Mouse (Mus musculus) liver, embryonic 14.5 days (tissue): Measurements from ENCODE around the gene Khsrp. TPM values are rescaled to one million over a fixed set of nuclear protein-coding genes. Genes with fewer than 3 reads are reported as not detected.

Experiments
- ATAC-seq: fragments of 200-750 bp; cut with Nextera tagmentation; 2 replicates; pipeline ENCODE4 v1.8.0; 2017; ENCODE audit warnings: moderate number of reproducible peaks, mild to moderate bottlenecking, moderate library complexity; ENCODE audit not compliant: insufficient read depth
- DNase-seq, 3 experiments: peaks; one replicate each; pipeline ENCODE4 v3.0.0-alpha.2; 2012 to 2013; ENCODE audit warnings: low read depth in 3 of 3, low spot score in 3 of 3
- H3K27ac ChIP-seq: fragments of 300-500 bp; sonication (generic); 2 replicates; pipeline ENCODE4 v1.5.1; 2014; ENCODE audit warnings: moderate library complexity, mild to moderate bottlenecking, control low read depth, inconsistent platforms
- H3K27me3 ChIP-seq: fragments of 300-500 bp; sonication (generic); 2 replicates; pipeline ENCODE4 v1.6.1; 2014; ENCODE audit warnings: mild to moderate bottlenecking, low read length, moderate library complexity; ENCODE audit not compliant: control insufficient read depth, insufficient read depth
- H3K36me3 ChIP-seq: fragments of 300-500 bp; sonication (generic); replicated peaks from 2 replicates; pipeline ENCODE4 v1.6.1; 2014; ENCODE audit warnings: low read depth; ENCODE audit not compliant: control insufficient read depth, insufficient read depth
- H3K4me1 ChIP-seq, 2 experiments: fragments of 200-500 bp in 1 of 2; fragments of 300-500 bp in 1 of 2; sonication (generic) in 1 of 2; replicated peaks; 2 replicates each; pipeline ENCODE4 v1.6.1; 2012 to 2014; ENCODE audit warnings: antibody characterized with exemption in 1 of 2, inconsistent platforms in 1 of 2, low read length in 1 of 2; ENCODE audit not compliant: control insufficient read depth in 2 of 2, insufficient read depth in 2 of 2
- H3K4me2 ChIP-seq: fragments of 300-500 bp; sonication (generic); 2 replicates; pipeline ENCODE4 v1.6.1; 2014; ENCODE audit warnings: low read depth, mild to moderate bottlenecking, control low read depth, moderate library complexity
- H3K4me3 ChIP-seq, 2 experiments: fragments of 200-500 bp in 1 of 2; fragments of 300-500 bp in 1 of 2; sonication (generic) in 1 of 2; 2 replicates each; pipeline ENCODE4 v1.5.1; 2012 to 2014; ENCODE audit warnings: low read depth in 2 of 2, low read length in 2 of 2, mild to moderate bottlenecking in 2 of 2, control low read depth in 1 of 2, inconsistent platforms in 1 of 2, moderate library complexity in 1 of 2; ENCODE audit not compliant: insufficient read depth in 1 of 2
- H3K9ac ChIP-seq: fragments of 300-500 bp; sonication (generic); replicated peaks from 2 replicates; pipeline ENCODE4 v1.6.1; 2014; ENCODE audit warnings: mild to moderate bottlenecking, control low read depth, moderate library complexity
- H3K9me3 ChIP-seq: fragments of 300-500 bp; sonication (generic); 2 replicates; pipeline ENCODE4 v1.6.1; 2016; ENCODE audit warnings: low read length, mixed read lengths; ENCODE audit not compliant: control insufficient read depth
- CTCF ChIP-seq: IDR thresholded peaks from 2 replicates; pipeline ENCODE4 v1.5.1; 2016; ENCODE audit warnings: antibody characterized with exemption, low read depth, control low read depth
- EP300 ChIP-seq: IDR thresholded peaks from 2 replicates; pipeline ENCODE4 v1.6.1; 2016; ENCODE audit warnings: antibody characterized with exemption, low read depth
- WGBS: fragments of 180-500 bp; shearing (Covaris S2); extraction: QIAGEN DNeasy Blood & Tissue Kit; methylation state at CpG from one replicate; pipeline ENCODE4 v1.1.7; 2014; ENCODE audit not compliant: insufficient replicate concordance; 5-methylcytosine and 5-hydroxymethylcytosine counted together
- polyA plus RNA-seq, 2 experiments: library from polyadenylated mRNA; depleted of rRNA in 1 of 2; stranded (reverse) in 1 of 2; unstranded in 1 of 2; fragments of >200 nt; fragmentation: Nextera tagmentation in 1 of 2; extraction: Ambion mirVana in 1 of 2; gene quantifications; 2 replicates each; pipeline versions ENCODE4 v1.2.1 to v1.2.3; 2012 to 2014

The Khsrp gene
- polyA plus RNA-seq, 2 experiments: 24.1 to 33.6 TPM

DNA sequence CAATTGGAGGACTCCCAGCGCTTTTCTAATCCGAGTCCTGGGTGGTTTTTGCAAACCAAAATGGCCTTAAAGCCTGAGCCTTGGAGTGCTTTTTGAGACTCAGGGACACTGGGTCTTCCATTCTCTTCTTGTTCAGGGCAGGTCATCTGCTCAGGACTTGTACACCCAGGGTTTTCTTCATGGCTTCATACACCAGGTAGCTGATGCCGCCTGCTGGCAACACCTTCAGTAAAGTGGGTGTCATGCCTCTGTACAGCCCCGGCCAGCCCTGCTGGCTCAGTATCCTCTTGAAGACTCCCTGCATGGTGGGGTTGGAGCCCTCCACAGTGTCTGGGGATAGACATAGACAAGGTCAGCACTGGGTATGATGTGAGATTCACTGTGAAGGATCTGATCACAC is 1.5 kb upstream of the Khsrp start:
- 74% methylated on average over 4 of the region's 4 CpGs for WGBS
- Histone ChIP-seq H3K27me3 (no peaks in the 10 kb centered on the region), H3K36me3 (peaks cover 12% of the 10 kb centered on the region), H3K9ac (peak overlapping the region; percentile 84; the same call in 1 of the 2 replicates), H3K27ac (peak overlapping the region; percentile 88), H3K9me3 (no peaks in the 10 kb centered on the region), H3K4me3 (peak overlapping the region in 1 of 2 experiments; percentile 61; a peak in 2 of 4 replicates), H3K4me2 (peak overlapping the region; percentile 94), H3K4me1 (peaks cover 20 to 21% of the 10 kb centered on the region in 2 experiments)
- TF ChIP-seq CTCF (0 out of 2 replicates have a peak, but pooled peaks have one; percentile 31), EP300 (no peak)
- ATAC-seq (no peak), DNase-seq (no peak)

DNA sequence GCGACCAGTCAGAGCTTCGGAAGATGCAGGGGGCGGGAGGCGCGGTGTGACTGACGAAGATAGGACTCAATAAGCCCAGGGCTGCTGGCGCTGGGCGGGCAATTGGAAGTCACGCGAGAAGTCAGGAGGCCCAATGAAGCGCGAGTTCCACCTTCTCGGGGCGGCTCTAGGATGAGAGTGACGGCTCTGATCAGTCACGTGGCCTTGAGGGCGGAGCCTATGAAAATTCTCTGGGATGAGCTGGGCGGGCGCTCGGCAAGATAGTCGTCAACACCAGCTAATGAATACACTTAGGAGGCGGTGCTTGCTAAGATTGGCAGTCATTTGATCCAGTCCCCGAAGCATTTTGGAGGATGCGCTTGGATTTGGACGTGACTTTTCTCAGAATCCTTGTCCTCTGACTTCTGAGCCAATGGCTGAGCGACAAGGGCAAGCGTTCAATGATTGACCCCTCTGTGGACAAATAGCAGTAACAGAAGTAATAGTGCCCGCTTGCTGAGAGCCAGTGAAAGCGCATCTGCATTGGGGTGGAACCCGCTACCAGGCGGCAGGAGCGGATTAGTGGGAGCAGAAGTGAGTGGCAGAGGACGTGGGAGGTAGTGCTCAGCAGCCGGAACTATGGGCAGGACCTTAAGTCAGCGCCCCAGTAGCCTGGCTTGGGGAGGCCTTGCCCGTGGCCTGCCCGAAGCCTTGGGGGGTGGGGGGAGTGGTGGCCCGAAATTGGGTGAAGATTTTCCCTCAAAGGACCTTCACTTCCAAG is 519 bp upstream of the Khsrp start:
- H3K4me3 ChIP-seq: peak overlapping the region; percentile 65 to 90
- ATAC-seq: peak; percentile 85
- peak overlapping the region; percentile 94 for H3K4me2 ChIP-seq
- WGBS: under 1% methylated on average over 38 of the region's 38 CpGs
- TF ChIP-seq CTCF (no peak), EP300 (peak; percentile 53)
- peak overlapping the region; percentile 84 for H3K9ac ChIP-seq
- no peaks in the 10 kb centered on the region for H3K9me3 ChIP-seq
- peaks cover 23 to 27% of the 10 kb centered on the region in 2 experiments for H3K4me1 ChIP-seq
- peak; percentile 100 for DNase-seq
- H3K36me3 ChIP-seq: peaks cover 21% of the 10 kb centered on the region
- H3K27ac ChIP-seq: peak overlapping the region; percentile 88
- no peaks in the 10 kb centered on the region for H3K27me3 ChIP-seq

DNA sequence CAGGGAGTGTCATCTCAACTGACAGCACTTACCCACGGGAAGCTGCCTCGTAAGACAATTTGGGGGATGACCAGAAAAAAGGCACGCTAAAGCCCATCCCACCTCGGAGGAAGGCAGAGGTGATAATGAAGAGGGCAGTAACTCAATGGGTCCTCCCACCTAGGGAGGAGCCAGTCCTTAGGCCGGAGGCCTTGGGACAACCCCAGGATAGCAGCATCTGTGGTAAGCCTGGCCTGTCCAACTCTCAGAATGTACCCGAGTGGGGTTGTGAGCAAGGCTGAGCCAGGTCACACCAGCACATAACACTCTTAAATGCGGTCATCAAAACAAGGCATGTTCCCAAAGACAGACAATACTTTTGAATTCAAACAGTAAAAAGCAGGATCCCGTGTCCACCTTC is 1.6 kb downstream of the Khsrp start:
- Histone ChIP-seq H3K4me3 (peak overlapping the region; percentile 90 to 97), H3K27me3 (no peaks in the 10 kb centered on the region), H3K4me2 (peak overlapping the region; percentile 98), H3K4me1 (peaks cover 23 to 29% of the 10 kb centered on the region in 2 experiments), H3K9ac (peak overlapping the region; percentile 86), H3K27ac (peak overlapping the region; percentile 28), H3K9me3 (no peaks in the 10 kb centered on the region), H3K36me3 (peaks cover 42% of the 10 kb centered on the region)
- no peak for TF ChIP-seq EP300
- TF ChIP-seq CTCF: no peak
- no peak for ATAC-seq
- 15% methylated on average over 8 of the region's 8 CpGs for WGBS
- DNase-seq: peak; percentile 63 to 68 (median 66)

DNA sequence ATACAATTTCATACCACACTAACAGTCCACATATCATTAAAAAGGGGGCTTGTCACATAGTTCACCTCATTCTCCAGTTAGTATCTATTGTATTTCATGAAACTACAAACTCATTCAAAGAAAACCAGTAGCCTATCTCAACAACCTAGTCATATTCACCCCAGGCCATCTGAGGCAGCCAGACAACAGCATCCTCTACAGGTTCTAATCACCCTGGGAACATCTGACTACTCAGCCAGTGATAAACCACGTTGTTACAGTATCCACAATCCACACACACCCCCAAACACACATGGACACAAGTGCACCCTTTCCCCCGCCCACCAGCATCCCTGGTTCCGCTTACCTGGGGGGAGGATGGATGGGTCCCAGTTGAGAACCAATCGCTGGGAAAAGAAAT is 3.9 kb downstream of the Khsrp start:
- Histone ChIP-seq H3K36me3 (peaks cover 65% of the 10 kb centered on the region), H3K27ac (no peak overlapping the region), H3K9me3 (no peaks in the 10 kb centered on the region), H3K4me3 (no peak overlapping the region), H3K9ac (no peak overlapping the region), H3K4me1 (peaks cover 22 to 26% of the 10 kb centered on the region in 2 experiments), H3K4me2 (no peak overlapping the region), H3K27me3 (no peaks in the 10 kb centered on the region)
- TF ChIP-seq CTCF (no peak), EP300 (peak; percentile 57)
- WGBS: 59% methylated on average over 4 of the region's 4 CpGs
- ATAC-seq: no peak
- no peak for DNase-seq

DNA sequence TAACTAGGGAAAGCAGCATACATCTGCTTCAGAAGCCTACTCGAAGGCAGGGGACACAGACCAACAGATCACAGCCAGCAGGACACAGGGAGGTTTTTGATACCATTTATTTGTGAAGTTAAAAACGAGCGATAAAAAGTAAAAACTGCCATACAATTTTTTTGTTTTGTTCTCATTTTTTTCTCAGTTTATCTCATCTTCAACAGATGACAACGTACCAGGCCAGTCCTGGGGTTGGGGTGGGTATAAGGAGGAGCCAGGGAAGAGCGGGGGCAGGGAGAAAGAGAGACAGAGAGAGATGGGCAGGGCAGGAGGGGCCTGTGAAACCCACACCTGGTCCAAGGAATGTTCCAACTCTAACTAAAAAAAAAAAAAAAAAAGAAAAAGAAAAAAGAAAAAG is 10.4 kb downstream of the Khsrp start:
- TF ChIP-seq EP300 (no peak), CTCF (no peak)
- Histone ChIP-seq H3K4me3 (no peak overlapping the region), H3K4me1 (peaks cover 13 to 23% of the 10 kb centered on the region in 2 experiments), H3K9me3 (no peaks in the 10 kb centered on the region), H3K27ac (peak overlapping the region; percentile 80), H3K9ac (no peak overlapping the region), H3K27me3 (no peaks in the 10 kb centered on the region), H3K4me2 (no peak overlapping the region), H3K36me3 (peaks cover 44% of the 10 kb centered on the region)
- ATAC-seq (peak; percentile 40; the same call in 1 of the 2 replicates), DNase-seq (no peak)
- 30% methylated on average over 5 of the region's 5 CpGs for WGBS
